Mouse (Mus musculus) fat pad, adult 2 months (tissue): ENCODE measurements around the gene Psmd10.
A peak's percentile ranks its signal among the peaks of the same experiment; 100 is the strongest.

Source experiments
- DNase-seq: peaks from one replicate; pipeline ENCODE4 v3.0.0-alpha.2; 2011; ENCODE audit warnings: low read depth, low spot score; ENCODE audit errors: extremely low read depth

Gene Psmd10

GRCm38 (mm10) chrX:140956272-140956940, at the start of gene Psmd10, which contains the start of gene Atg4a:
Gene Psmd10, minus strand, starts transcription at chrX:140956728.
Gene Atg4a, plus strand, starts transcription at chrX:140956907.
- peak; percentile 59 for DNase-seq

GRCm38 (mm10) chrX:140998885-140999284, 42.4 kb upstream of the Psmd10 start:
- DNase-seq: no peak

DNA sequence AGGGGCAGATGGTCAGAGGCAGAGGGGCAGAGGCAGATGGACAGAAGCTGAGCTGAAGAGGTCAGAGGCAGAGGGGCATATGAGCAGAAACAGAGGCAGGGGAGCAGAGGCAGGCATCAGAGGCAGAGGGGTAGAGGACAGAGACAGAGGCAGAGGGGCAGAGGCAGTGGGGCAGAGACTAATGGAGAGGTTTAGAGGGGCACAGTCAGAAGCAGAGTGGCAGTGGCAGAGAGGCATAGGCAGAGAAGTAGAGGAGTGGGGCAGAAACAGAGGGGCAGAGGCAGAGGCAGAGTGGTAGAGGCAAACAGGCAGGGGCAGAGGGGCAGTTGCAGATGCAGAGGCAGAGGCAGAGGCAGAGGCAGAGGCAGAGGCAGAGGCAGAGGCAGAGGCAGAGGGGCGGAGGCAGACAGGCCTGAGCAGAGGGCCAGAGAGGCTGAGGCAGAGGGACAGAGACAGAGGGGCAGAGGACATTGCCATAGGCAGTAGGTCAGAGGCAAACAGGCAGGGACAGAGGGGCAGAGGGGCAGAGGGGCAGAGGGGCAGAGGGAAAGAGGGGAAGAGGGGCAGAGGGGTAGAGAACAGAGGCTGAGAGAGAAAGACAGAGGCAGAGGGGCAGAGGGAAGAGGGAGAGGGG, 41.5 kb upstream of the Psmd10 start:
- DNase-seq: no peak

DNA sequence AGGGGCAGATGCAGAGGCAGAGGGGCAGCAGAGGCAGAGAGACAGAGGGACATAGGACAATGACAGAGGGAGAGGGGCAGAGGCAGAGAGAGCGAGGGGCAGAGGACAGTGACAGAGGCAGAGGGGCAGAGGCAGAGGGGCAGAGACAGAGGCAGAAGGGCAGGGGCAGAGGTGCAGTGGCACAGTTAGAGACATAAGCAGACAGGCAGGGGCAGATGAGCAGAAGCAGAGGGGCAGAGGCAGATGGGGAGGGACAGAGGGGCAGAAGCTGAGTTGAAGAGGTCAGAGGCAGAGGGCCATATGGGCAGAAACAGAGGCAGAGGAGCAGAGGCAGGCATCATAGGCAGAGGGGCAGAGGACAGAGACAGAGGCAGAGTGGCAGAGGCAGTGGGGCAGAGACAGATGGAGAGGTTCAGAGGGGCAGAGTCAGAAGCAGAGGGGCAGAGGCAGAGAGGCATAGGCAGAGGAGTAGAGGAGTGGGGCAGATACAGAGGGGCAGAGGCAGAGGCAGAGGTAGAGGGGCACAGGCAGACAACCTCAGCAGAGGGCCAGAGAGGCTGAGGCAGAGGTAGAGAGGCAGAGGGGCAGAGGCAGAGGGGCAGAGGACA, 40.5 kb upstream of the Psmd10 start:
- DNase-seq: no peak

- no peak for DNase-seq
Observed at GRCm38 (mm10) chrX:140985256-140985655, 28.7 kb upstream of the Psmd10 start.

GRCm38 (mm10) chrX:140984795-140985194, 28.3 kb upstream of the Psmd10 start:
- no peak for DNase-seq

- DNase-seq: no peak
Observed at GRCm38 (mm10) chrX:140983206-140983960, 26.9 kb upstream of the Psmd10 start.

DNA sequence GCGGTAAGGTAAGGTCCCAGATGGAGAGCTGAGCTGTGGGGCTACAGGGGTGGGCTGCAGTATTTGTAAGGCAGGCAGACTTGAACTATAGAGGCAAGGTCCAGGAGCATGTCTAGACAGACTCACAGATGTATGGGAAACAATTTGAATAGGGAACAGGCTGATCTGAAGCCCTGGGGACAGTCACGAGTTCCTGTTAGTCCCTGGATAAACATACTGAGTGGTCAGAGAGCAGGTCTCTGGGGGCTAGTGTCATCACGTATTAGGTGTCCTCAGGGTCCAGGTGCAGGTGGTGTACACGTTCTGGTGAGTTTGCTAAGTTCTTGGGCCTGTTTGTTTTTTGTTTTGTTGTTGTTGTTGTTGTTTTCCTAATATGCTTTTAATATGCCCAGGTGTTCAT, 23.6 kb upstream of the Psmd10 start:
- no peak for DNase-seq

- DNase-seq: no peak
Observed at GRCm38 (mm10) chrX:140979546-140979945, 23.0 kb upstream of the Psmd10 start.

DNA sequence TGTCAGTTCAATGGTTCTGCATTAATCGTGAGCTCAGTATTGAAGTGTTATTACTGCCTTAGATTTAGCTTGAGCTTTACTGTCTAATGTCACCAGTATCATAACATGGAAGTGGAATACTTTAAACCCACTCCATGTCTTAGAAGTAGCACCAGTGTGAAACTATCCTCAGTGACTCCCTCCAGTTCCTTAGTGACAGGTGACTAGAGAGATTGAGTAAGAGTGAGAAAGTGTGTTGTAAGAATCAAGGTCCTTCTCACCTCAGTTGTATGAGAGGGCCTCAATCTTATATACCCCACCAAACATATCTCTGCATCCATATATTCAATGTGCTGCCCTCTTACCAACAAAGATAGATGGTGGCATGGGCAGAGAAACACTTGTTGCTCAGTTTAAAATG, 22.4 kb upstream of the Psmd10 start:
- DNase-seq: no peak

GRCm38 (mm10) chrX:140956959-140957358, 431 bp upstream of the Psmd10 start:
- DNase-seq: no peak

DNA sequence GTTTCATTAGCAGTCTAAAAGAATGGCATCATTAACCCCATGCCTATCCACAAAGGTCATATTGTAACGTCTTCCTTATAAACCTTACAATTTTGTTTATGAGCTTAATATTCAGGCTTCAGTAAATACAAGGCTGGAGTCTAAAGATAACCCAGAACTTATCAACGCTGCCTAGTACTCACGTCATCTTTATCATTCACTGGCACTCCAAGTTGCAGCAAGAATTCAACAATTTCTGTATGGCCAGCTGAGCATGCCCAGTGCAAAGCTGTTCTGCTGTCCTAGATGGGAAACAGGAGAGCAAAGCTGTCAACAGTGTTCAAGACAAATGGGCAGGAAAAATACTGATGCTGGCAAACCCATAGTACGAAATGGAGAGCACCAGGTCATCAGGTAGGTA, 2.9 kb downstream of the Psmd10 start:
- no peak for DNase-seq

GRCm38 (mm10) chrX:140936271-140936670, 20.3 kb downstream of the Psmd10 start:
- no peak for DNase-seq

GRCm38 (mm10) chrX:140933263-140933662, 23.3 kb downstream of the Psmd10 start:
- no peak for DNase-seq

GRCm38 (mm10) chrX:140932066-140932465, 24.5 kb downstream of the Psmd10 start:
- no peak for DNase-seq

DNA sequence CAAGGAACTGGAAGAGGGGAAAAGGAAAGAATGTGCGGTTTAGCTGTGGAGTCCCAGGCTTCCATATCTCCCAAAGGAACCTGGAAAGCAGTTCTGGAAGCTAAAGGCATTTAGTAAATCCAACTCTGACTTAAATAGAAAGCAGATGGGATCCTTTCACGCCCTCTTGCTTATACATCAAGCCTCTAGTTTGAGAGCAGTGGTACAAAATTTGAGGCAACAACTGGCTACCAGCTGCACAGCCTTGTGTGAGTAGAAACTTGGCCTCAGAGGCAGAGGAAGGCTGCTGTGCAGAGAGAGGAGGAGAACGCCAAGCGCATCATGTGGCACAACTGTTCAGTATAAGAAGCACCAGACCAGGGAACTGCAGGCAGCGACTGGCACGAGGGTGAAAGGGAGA, 35.2 kb downstream of the Psmd10 start:
- no peak for DNase-seq

DNA sequence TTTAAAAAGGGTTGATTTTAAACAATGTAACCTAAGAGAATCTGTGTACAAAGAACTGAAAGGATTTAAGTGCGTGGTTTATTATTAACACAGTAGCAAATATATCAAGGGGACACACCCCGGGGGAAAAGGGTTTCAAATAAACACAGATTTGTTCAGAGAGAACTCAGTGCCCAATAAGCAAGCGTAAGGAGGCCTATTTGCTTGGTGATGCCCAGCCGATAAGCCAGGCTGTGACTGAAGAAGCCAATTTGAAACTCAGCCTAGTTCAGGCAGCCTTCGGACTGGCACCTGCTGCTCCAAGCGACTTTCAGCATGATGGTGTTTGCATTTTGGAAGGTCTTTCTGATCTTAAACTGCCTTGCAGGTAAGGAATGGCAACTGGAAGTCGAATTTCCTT, 49.2 kb downstream of the Psmd10 start, which contains the start of gene Vsig1:
Gene Vsig1 (plus strand): TSS at position 249 of the 400 bp plus-strand sequence.
- DNase-seq: no peak

DNA sequence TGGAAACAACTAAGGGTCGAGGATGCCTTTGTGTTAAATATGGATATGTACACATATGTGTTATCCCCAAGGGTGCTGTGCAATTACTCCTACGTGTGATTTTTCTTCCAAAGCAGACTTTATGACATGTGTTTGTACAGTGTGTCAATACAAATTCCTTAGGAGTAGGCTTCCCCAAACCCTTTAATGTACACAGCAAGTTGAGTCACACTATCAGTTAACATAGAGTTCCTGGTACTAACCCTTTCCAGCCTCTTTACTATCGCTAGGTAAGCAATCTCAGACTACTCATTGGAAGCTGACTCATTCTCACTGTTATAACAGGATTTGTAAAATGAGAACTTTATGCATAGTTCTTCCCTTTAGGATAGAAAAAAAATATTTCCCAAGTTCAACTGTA, 53.0 kb downstream of the Psmd10 start:
- no peak for DNase-seq
